Mouse (Mus musculus): ENCODE results near the gene Pth2.

- TF ChIP-seq TAL1 (IDR thresholded peaks at IDR 0.05; ENCODE audit: low read length) (no peak), GATA1 (IDR thresholded peaks at IDR 0.05; ENCODE audit: low read length) (no peak)
Measured at GRCm38 (mm10) chr7:45192585-45193310, 12.0 kb downstream of the Pth2 start.
